Mouse (Mus musculus): ENCODE results near the gene Smchd1.

DNA sequence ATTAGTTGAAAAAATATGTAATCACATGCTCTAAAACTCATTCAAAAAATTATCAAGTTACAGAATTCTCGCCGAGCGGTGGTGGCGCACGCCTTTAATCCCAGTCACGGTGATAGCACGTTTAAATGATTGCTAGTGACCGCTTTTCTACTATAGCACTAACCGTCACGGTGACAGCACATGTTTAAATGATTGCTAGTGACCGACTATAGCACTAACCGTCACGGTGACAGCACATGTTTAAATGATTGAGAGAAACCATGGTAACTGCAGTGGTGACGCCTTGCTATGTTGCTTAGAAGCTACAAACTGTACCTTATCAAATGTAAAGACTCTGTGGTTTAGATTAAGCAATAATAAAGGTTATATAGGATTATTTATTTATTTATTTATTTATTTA lies 94.8 kb downstream of the Smchd1 start:
- TF ChIP-seq CTCF (conservative IDR thresholded peaks at IDR 0.05; ENCODE audit: low read length): no peak
- no peak for TF ChIP-seq POU5F1 (IDR thresholded peaks at IDR 0.05; ENCODE audit: borderline replicate concordance, low read length)
